Mouse (Mus musculus): ENCODE results near the gene Pigu. TPM values are rescaled to one million over a fixed set of nuclear protein-coding genes. Genes with fewer than 3 reads are reported as not detected.

Gene Pigu
- polyA plus RNA-seq, 1 experiment from 2014 or later = 54.6 TPM

- WGBS = under 1% methylated on average over 68 of the region's 68 CpGs
- H3K9me3 ChIP-seq = no peaks in the 10 kb centered on the region
- no peaks in the 10 kb centered on the region for H3K36me3 ChIP-seq
- no peaks in the 10 kb centered on the region for H3K27me3 ChIP-seq (replicated peaks)
- H3K4me3 ChIP-seq (replicated peaks) = peak overlapping the region; percentile 96
- peaks cover 16% of the 10 kb centered on the region for H3K4me1 ChIP-seq
- peak overlapping the region; percentile 98 for H3K27ac ChIP-seq
- ATAC-seq (ENCODE audit: insufficient read depth, low FRiP score, low read depth) = peak; percentile 88
- peak overlapping the region; percentile 86 for H3K4me2 ChIP-seq
- peak overlapping the region; percentile 77 for H3K9ac ChIP-seq
These were observed 24.6 kb upstream of the Pigu start for GRCm38 (mm10) chr2:155381643-155382331.

GRCm38 (mm10) chr2:155381060-155381437 lies 23.8 kb upstream of the Pigu start:
- H3K27ac ChIP-seq = peak overlapping the region; percentile 98
- ATAC-seq (ENCODE audit: insufficient read depth, low FRiP score, low read depth) = no peak
- WGBS = 1% methylated on average over 11 of the region's 11 CpGs

GRCm38 (mm10) chr2:155380261-155381059 lies 23.2 kb upstream of the Pigu start, which contains the start of gene Trp53inp2:
Gene Trp53inp2, plus strand, starts transcription at chr2:155381059.
- H3K4me3 ChIP-seq (replicated peaks) = peak within 1 kb of the TSS; percentile 96
- peak within 1 kb of the TSS; percentile 98 for H3K27ac ChIP-seq
- peak within 1 kb of the TSS; percentile 86 for H3K4me2 ChIP-seq
- H3K27me3 ChIP-seq (replicated peaks) = no peaks in the 10 kb centered on the region
- no peaks in the 10 kb centered on the region for H3K9me3 ChIP-seq
- no peak for ATAC-seq (ENCODE audit: insufficient read depth, low FRiP score, low read depth)
- 46% methylated on average over 8 of the region's 8 CpGs for WGBS
- H3K4me1 ChIP-seq = peaks cover 11% of the 10 kb centered on the region; the same call in 1 of the 2 replicates
- no peaks in the 10 kb centered on the region for H3K36me3 ChIP-seq
- H3K9ac ChIP-seq = peak within 1 kb of the TSS; percentile 77

More at GRCm38 (mm10) chr2:155381060-155381437, 23.8 kb upstream of the Pigu start:
- no peaks in the 10 kb centered on the region for H3K27me3 ChIP-seq (replicated peaks)
- peaks cover 11% of the 10 kb centered on the region; the same call in 1 of the 2 replicates for H3K4me1 ChIP-seq
- no peaks in the 10 kb centered on the region for H3K36me3 ChIP-seq
- H3K9ac ChIP-seq = peak overlapping the region; percentile 77
- peak overlapping the region; percentile 96 for H3K4me3 ChIP-seq (replicated peaks)
- peak overlapping the region; percentile 86 for H3K4me2 ChIP-seq
- no peaks in the 10 kb centered on the region for H3K9me3 ChIP-seq

GRCm38 (mm10) chr2:155376191-155376590 lies 19.0 kb upstream of the Pigu start:
- Histone ChIP-seq H3K27me3 (replicated peaks) (no peaks in the 10 kb centered on the region), H3K4me3 (replicated peaks) (no peak overlapping the region), H3K9ac (no peak overlapping the region), H3K27ac (no peak overlapping the region), H3K36me3 (no peaks in the 10 kb centered on the region), H3K4me1 (0 out of 2 replicates have a peak, but pooled peaks cover 4% of the 10 kb centered on the region), H3K4me2 (no peak overlapping the region), H3K9me3 (no peaks in the 10 kb centered on the region)
- 79% methylated on average over 10 of the region's 10 CpGs for WGBS
- ATAC-seq (ENCODE audit: insufficient read depth, low FRiP score, low read depth) = no peak

GRCm38 (mm10) chr2:155374521-155374920 lies 17.3 kb upstream of the Pigu start:
- no peak overlapping the region for H3K4me2 ChIP-seq
- no peaks in the 10 kb centered on the region for H3K27me3 ChIP-seq (replicated peaks)
- no peak overlapping the region for H3K9ac ChIP-seq
- H3K4me3 ChIP-seq (replicated peaks) = no peak overlapping the region
- H3K27ac ChIP-seq = no peak overlapping the region
- no peaks in the 10 kb centered on the region for H3K9me3 ChIP-seq
- H3K36me3 ChIP-seq = no peaks in the 10 kb centered on the region
- ATAC-seq (ENCODE audit: insufficient read depth, low FRiP score, low read depth) = no peak
- no peaks in the 10 kb centered on the region for H3K4me1 ChIP-seq

- no peaks in the 10 kb centered on the region for H3K9me3 ChIP-seq
- H3K27me3 ChIP-seq (replicated peaks) = no peaks in the 10 kb centered on the region
- 69% methylated on average over 1 of the region's 1 CpGs for WGBS
These were observed 16.7 kb upstream of the Pigu start for GRCm38 (mm10) chr2:155373886-155374285.

GRCm38 (mm10) chr2:155373302-155373701 lies 16.1 kb upstream of the Pigu start:
- H3K27me3 ChIP-seq (replicated peaks) = no peaks in the 10 kb centered on the region
- H3K27ac ChIP-seq = no peak overlapping the region
- H3K4me3 ChIP-seq (replicated peaks) = no peak overlapping the region
- WGBS = 54% methylated on average over 1 of the region's 1 CpGs
- H3K9me3 ChIP-seq = no peaks in the 10 kb centered on the region
- no peaks in the 10 kb centered on the region for H3K4me1 ChIP-seq
- H3K4me2 ChIP-seq = no peak overlapping the region
- no peak for ATAC-seq (ENCODE audit: insufficient read depth, low FRiP score, low read depth)
- H3K9ac ChIP-seq = no peak overlapping the region
- H3K36me3 ChIP-seq = no peaks in the 10 kb centered on the region

More at GRCm38 (mm10) chr2:155373886-155374285, 16.7 kb upstream of the Pigu start:
- H3K36me3 ChIP-seq = no peaks in the 10 kb centered on the region
- H3K4me1 ChIP-seq = no peaks in the 10 kb centered on the region
- no peak overlapping the region for H3K9ac ChIP-seq
- no peak for ATAC-seq (ENCODE audit: insufficient read depth, low FRiP score, low read depth)
- H3K27ac ChIP-seq = no peak overlapping the region
- H3K4me3 ChIP-seq (replicated peaks) = no peak overlapping the region
- no peak overlapping the region for H3K4me2 ChIP-seq

- no peak overlapping the region for H3K4me3 ChIP-seq (replicated peaks)
- H3K36me3 ChIP-seq = no peaks in the 10 kb centered on the region
- no peaks in the 10 kb centered on the region for H3K9me3 ChIP-seq
- H3K9ac ChIP-seq = no peak overlapping the region
- no peak for ATAC-seq (ENCODE audit: insufficient read depth, low FRiP score, low read depth)
- H3K4me2 ChIP-seq = no peak overlapping the region
- WGBS = 62% methylated on average over 4 of the region's 4 CpGs
- H3K27me3 ChIP-seq (replicated peaks) = no peaks in the 10 kb centered on the region
- no peaks in the 10 kb centered on the region for H3K4me1 ChIP-seq
- no peak overlapping the region for H3K27ac ChIP-seq
These were observed 15.2 kb upstream of the Pigu start for GRCm38 (mm10) chr2:155372451-155372850.

GRCm38 (mm10) chr2:155369333-155369883 lies 12.2 kb upstream of the Pigu start:
- Histone ChIP-seq H3K27me3 (replicated peaks) (no peaks in the 10 kb centered on the region), H3K9ac (no peak overlapping the region), H3K9me3 (no peaks in the 10 kb centered on the region), H3K36me3 (no peaks in the 10 kb centered on the region), H3K4me2 (no peak overlapping the region), H3K27ac (peak overlapping the region; percentile 41), H3K4me1 (no peaks in the 10 kb centered on the region), H3K4me3 (replicated peaks) (no peak overlapping the region)
- ATAC-seq (ENCODE audit: insufficient read depth, low FRiP score, low read depth) = peak; percentile 84
- 18% methylated on average over 7 of the region's 7 CpGs for WGBS

GRCm38 (mm10) chr2:155367635-155368284 lies 10.5 kb upstream of the Pigu start:
- H3K9ac ChIP-seq = no peak overlapping the region
- no peak overlapping the region for H3K27ac ChIP-seq
- no peak for ATAC-seq (ENCODE audit: insufficient read depth, low FRiP score, low read depth)
- H3K4me1 ChIP-seq = no peaks in the 10 kb centered on the region
- 72% methylated on average over 7 of the region's 7 CpGs for WGBS
- H3K27me3 ChIP-seq (replicated peaks) = no peaks in the 10 kb centered on the region
- no peak overlapping the region for H3K4me2 ChIP-seq
- H3K4me3 ChIP-seq (replicated peaks) = no peak overlapping the region
- H3K36me3 ChIP-seq = no peaks in the 10 kb centered on the region
- H3K9me3 ChIP-seq = no peaks in the 10 kb centered on the region

GRCm38 (mm10) chr2:155357686-155358399 lies 613 bp upstream of the Pigu start:
- no peaks in the 10 kb centered on the region for H3K4me1 ChIP-seq
- peak overlapping the region; percentile 84 for H3K4me3 ChIP-seq (replicated peaks)
- H3K27me3 ChIP-seq (replicated peaks) = no peaks in the 10 kb centered on the region
- H3K36me3 ChIP-seq = no peaks in the 10 kb centered on the region
- H3K9ac ChIP-seq = peak overlapping the region; percentile 13; the same call in 1 of the 2 replicates
- peak overlapping the region; percentile 86 for H3K27ac ChIP-seq
- no peaks in the 10 kb centered on the region for H3K9me3 ChIP-seq
- ATAC-seq (ENCODE audit: insufficient read depth, low FRiP score, low read depth) = peak; percentile 85
- peak overlapping the region; percentile 60 for H3K4me2 ChIP-seq
- WGBS = 22% methylated on average over 14 of the region's 14 CpGs
